Mouse (Mus musculus): ENCODE results near the gene Snx12.

DNA sequence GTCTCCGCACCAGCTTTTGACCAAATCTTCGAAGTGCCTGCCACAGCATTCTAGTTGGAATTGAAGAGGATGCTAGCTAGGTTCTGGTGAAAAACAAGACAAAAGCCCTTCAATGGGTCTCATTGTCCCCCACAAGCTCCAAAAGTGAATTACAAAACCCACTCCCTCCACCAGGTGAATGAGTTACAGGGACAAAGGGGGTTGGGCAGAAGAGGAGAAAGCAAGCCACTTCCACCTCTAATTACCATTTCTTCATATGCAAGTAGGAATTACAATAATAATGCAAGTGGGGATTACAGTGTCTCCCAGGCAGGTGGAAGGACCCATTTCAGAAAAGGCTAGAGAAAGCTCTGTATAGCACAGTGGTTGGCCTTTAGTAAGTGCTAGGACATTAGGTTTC is 138.2 kb downstream of the Snx12 start:
- no peak for TF ChIP-seq CTCF (IDR thresholded peaks at IDR 0.05)
- TF ChIP-seq EP300 (IDR thresholded peaks at IDR 0.05), result no peak

Data from lung, postnatal 0 days (tissue).